Mouse (Mus musculus) lung, embryonic 14.5 days (tissue): ENCODE measurements around the gene Fam92b. TPM values are rescaled to one million over a fixed set of nuclear protein-coding genes. Genes with fewer than 3 reads are reported as not detected.

Source experiments
- ATAC-seq: fragments of 200-750 bp; cut with Nextera tagmentation; 2 replicates; pipeline ENCODE4 v1.8.0; 2017; ENCODE audit warnings: mild to moderate bottlenecking, moderate TSS enrichment, moderate library complexity; ENCODE audit not compliant: insufficient read depth
- DNase-seq: peaks from one replicate; pipeline ENCODE4 v3.0.0-alpha.2; 2015
- H3K27ac ChIP-seq: fragments of 300-500 bp; sonication (generic); 2 replicates; pipeline ENCODE4 v1.5.1; 2014; ENCODE audit warnings: low read depth, mild to moderate bottlenecking, moderate library complexity
- H3K27me3 ChIP-seq: fragments of 300-500 bp; sonication (generic); 2 replicates; pipeline ENCODE4 v1.6.1; 2014; ENCODE audit warnings: low read length, control low read depth; ENCODE audit not compliant: insufficient read depth
- H3K36me3 ChIP-seq: fragments of 300-500 bp; sonication (generic); 2 replicates; pipeline ENCODE4 v1.6.1; 2014; ENCODE audit warnings: control low read depth; ENCODE audit not compliant: insufficient read depth
- H3K4me1 ChIP-seq: fragments of 300-500 bp; sonication (generic); 2 replicates; pipeline ENCODE4 v1.6.1; 2014; ENCODE audit warnings: antibody characterized with exemption, control low read depth; ENCODE audit not compliant: insufficient read depth
- H3K4me2 ChIP-seq: fragments of 300-500 bp; sonication (generic); 2 replicates; pipeline ENCODE4 v1.6.1; 2014; ENCODE audit warnings: mild to moderate bottlenecking
- H3K4me3 ChIP-seq: fragments of 300-500 bp; sonication (generic); 2 replicates; pipeline ENCODE4 v1.5.1; 2014; ENCODE audit warnings: low read depth, low read length
- H3K9ac ChIP-seq: fragments of 300-500 bp; sonication (generic); 2 replicates; pipeline ENCODE4 v1.6.1; 2014
- H3K9me3 ChIP-seq: fragments of 300-500 bp; sonication (generic); 2 replicates; pipeline ENCODE4 v1.6.1; 2016; ENCODE audit warnings: low read depth, low read length, control low read depth
- CTCF ChIP-seq: IDR thresholded peaks from 2 replicates; pipeline ENCODE4 v1.5.1; 2016; ENCODE audit warnings: antibody characterized with exemption, low read depth
- WGBS: fragments of 180-500 bp; shearing (Covaris S2); extraction: QIAGEN DNeasy Blood & Tissue Kit; methylation state at CpG from one replicate; pipeline ENCODE4 v1.1.7; 2014; 5-methylcytosine and 5-hydroxymethylcytosine counted together
- polyA plus RNA-seq: library from polyadenylated mRNA; unstranded; fragments of >200 nt; fragmentation: Nextera tagmentation; extraction: Ambion mirVana; gene quantifications from 2 replicates; pipeline ENCODE4 v1.2.1, GENCODE M21; 2014

The Fam92b gene
- polyA plus RNA-seq, 1 experiment from 2014 or later, result not detected

GRCm38 (mm10) chr8:120173195-120173594, 4.1 kb downstream of the Fam92b start:
- Histone ChIP-seq H3K4me2 (no peak overlapping the region), H3K4me1 (peaks cover 14% of the 10 kb centered on the region; the same call in 1 of the 2 replicates), H3K9ac (no peak overlapping the region), H3K36me3 (no peaks in the 10 kb centered on the region), H3K4me3 (no peak overlapping the region), H3K27me3 (no peaks in the 10 kb centered on the region; the same call in 1 of the 2 replicates), H3K9me3 (no peaks in the 10 kb centered on the region), H3K27ac (no peak overlapping the region)
- DNase-seq (no peak), ATAC-seq (no peak)
- 69% methylated on average over 1 of the region's 1 CpGs for WGBS
- no peak for TF ChIP-seq CTCF

- no peak for TF ChIP-seq CTCF
- Histone ChIP-seq H3K4me2 (no peak overlapping the region), H3K36me3 (no peaks in the 10 kb centered on the region), H3K4me1 (no peaks in the 10 kb centered on the region), H3K4me3 (no peak overlapping the region), H3K27ac (no peak overlapping the region), H3K9me3 (no peaks in the 10 kb centered on the region), H3K9ac (no peak overlapping the region), H3K27me3 (no peaks in the 10 kb centered on the region; the same call in 1 of the 2 replicates)
- 37% methylated on average over 8 of the region's 8 CpGs for WGBS
- DNase-seq (no peak), ATAC-seq (no peak)
These were observed 8.1 kb downstream of the Fam92b start for GRCm38 (mm10) chr8:120169119-120169518.

GRCm38 (mm10) chr8:120167821-120168220, 9.4 kb downstream of the Fam92b start:
- Histone ChIP-seq H3K9ac (no peak overlapping the region), H3K27me3 (no peaks in the 10 kb centered on the region), H3K36me3 (no peaks in the 10 kb centered on the region), H3K4me1 (no peaks in the 10 kb centered on the region), H3K27ac (no peak overlapping the region), H3K4me3 (no peak overlapping the region), H3K9me3 (no peaks in the 10 kb centered on the region), H3K4me2 (no peak overlapping the region)
- 48% methylated on average over 5 of the region's 5 CpGs for WGBS
- DNase-seq (no peak), ATAC-seq (no peak)
- TF ChIP-seq CTCF, result no peak

- no peaks in the 10 kb centered on the region for H3K9me3 ChIP-seq
- no peak overlapping the region for H3K27ac ChIP-seq
- DNase-seq, result no peak
- no peak overlapping the region for H3K9ac ChIP-seq
- H3K4me1 ChIP-seq, result no peaks in the 10 kb centered on the region
- no peak overlapping the region for H3K4me3 ChIP-seq
- no peak overlapping the region for H3K4me2 ChIP-seq
- no peak for ATAC-seq
- no peaks in the 10 kb centered on the region for H3K27me3 ChIP-seq
- no peak for TF ChIP-seq CTCF
- H3K36me3 ChIP-seq, result no peaks in the 10 kb centered on the region
- WGBS, result 77% methylated on average over 8 of the region's 8 CpGs
These were observed 10.1 kb downstream of the Fam92b start for GRCm38 (mm10) chr8:120167136-120167535.

GRCm38 (mm10) chr8:120164026-120164425, 13.2 kb downstream of the Fam92b start:
- H3K4me2 ChIP-seq, result no peak overlapping the region
- H3K9me3 ChIP-seq, result no peaks in the 10 kb centered on the region
- no peak for DNase-seq
- H3K4me3 ChIP-seq, result no peak overlapping the region
- WGBS, result 84% methylated on average over 5 of the region's 5 CpGs
- H3K4me1 ChIP-seq, result no peaks in the 10 kb centered on the region
- no peak for ATAC-seq
- H3K27me3 ChIP-seq, result no peaks in the 10 kb centered on the region
- no peak overlapping the region for H3K27ac ChIP-seq
- TF ChIP-seq CTCF, result no peak
- H3K9ac ChIP-seq, result no peak overlapping the region
- H3K36me3 ChIP-seq, result no peaks in the 10 kb centered on the region

- H3K9ac ChIP-seq, result no peak overlapping the region
- H3K4me2 ChIP-seq, result no peak overlapping the region
- no peaks in the 10 kb centered on the region for H3K9me3 ChIP-seq
- TF ChIP-seq CTCF, result no peak
- DNase-seq (no peak), ATAC-seq (no peak)
- no peak overlapping the region for H3K27ac ChIP-seq
- H3K4me1 ChIP-seq, result no peaks in the 10 kb centered on the region
- 53% methylated on average over 8 of the region's 8 CpGs for WGBS
- H3K4me3 ChIP-seq, result no peak overlapping the region
- no peaks in the 10 kb centered on the region for H3K36me3 ChIP-seq
- no peaks in the 10 kb centered on the region for H3K27me3 ChIP-seq
These were observed 13.9 kb downstream of the Fam92b start for GRCm38 (mm10) chr8:120163376-120163775.

- Histone ChIP-seq H3K4me2 (no peak overlapping the region), H3K27me3 (no peaks in the 10 kb centered on the region), H3K27ac (no peak overlapping the region), H3K9me3 (no peaks in the 10 kb centered on the region), H3K9ac (no peak overlapping the region), H3K4me1 (no peaks in the 10 kb centered on the region), H3K36me3 (no peaks in the 10 kb centered on the region), H3K4me3 (no peak overlapping the region)
- ATAC-seq, result no peak
- WGBS, result 74% methylated on average over 5 of the region's 5 CpGs
- DNase-seq, result no peak
- no peak for TF ChIP-seq CTCF
These were observed 14.9 kb downstream of the Fam92b start for GRCm38 (mm10) chr8:120162404-120162752.
